Mouse (Mus musculus) embryonic fibroblast, embryonic 13.5 days (primary cell): Measurements from ENCODE around the gene Atf5.

Experiments
- CTCF ChIP-seq: IDR thresholded peaks from 2 replicates; pipeline ENCODE4 v1.5.1; 2011; ENCODE audit warnings: mild to moderate bottlenecking, control low read depth, low read length, moderate library complexity, borderline replicate concordance; ENCODE audit not compliant: insufficient read depth
- POLR2A ChIP-seq: IDR thresholded peaks from 2 replicates; pipeline ENCODE4 v1.6.1; 2011; ENCODE audit warnings: low read depth, mild to moderate bottlenecking, control low read depth, low read length, moderate library complexity

GRCm38 (mm10) chr7:44855036-44855435 is 38.6 kb upstream of the Atf5 start:
- TF ChIP-seq CTCF (no peak), POLR2A (no peak)
